Mouse (Mus musculus): ENCODE results near the gene Kcnc1. TPM values are rescaled to one million over a fixed set of nuclear protein-coding genes. Genes with fewer than 3 reads are reported as not detected.

Gene Kcnc1
- polyA plus RNA-seq, 1 experiment = 0.23 TPM

GRCm38 (mm10) chr7:46399676-46400075 lies 3.4 kb downstream of the Kcnc1 start:
- no peak for DNase-seq
- H3K27ac ChIP-seq (ENCODE audit: insufficient read depth, low read depth, low read length) = no peak overlapping the region
- H3K4me1 ChIP-seq (ENCODE audit: control insufficient read depth, insufficient read depth, low read length) = no peaks in the 10 kb centered on the region
- H3K36me3 ChIP-seq (ENCODE audit: control insufficient read depth, insufficient read depth, low read length) = no peaks in the 10 kb centered on the region
- H3K4me3 ChIP-seq (ENCODE audit: insufficient read depth, low read depth, low read length) = no peak overlapping the region
- TF ChIP-seq CTCF (conservative IDR thresholded peaks at IDR 0.05; ENCODE audit: insufficient read depth, insufficient read length, low read depth, low read length) (no peak), POLR2A (IDR thresholded peaks at IDR 0.05; ENCODE audit: low read depth, low read length) (no peak)
- WGBS = 91% methylated on average over 1 of the region's 1 CpGs
- peaks cover 1% of the 10 kb centered on the region; the same call in 1 of the 2 replicates for H3K27me3 ChIP-seq (replicated peaks; ENCODE audit: control insufficient read depth, insufficient read depth, low read length)

- H3K27me3 ChIP-seq (replicated peaks; ENCODE audit: control insufficient read depth, insufficient read depth, low read length) = peaks cover under 1% of the 10 kb centered on the region; the same call in 1 of the 2 replicates
- TF ChIP-seq POLR2A (IDR thresholded peaks at IDR 0.05; ENCODE audit: low read depth, low read length) (no peak), CTCF (conservative IDR thresholded peaks at IDR 0.05; ENCODE audit: insufficient read depth, insufficient read length, low read depth, low read length) (no peak)
- WGBS = 35% methylated on average over 8 of the region's 8 CpGs
Measured at GRCm38 (mm10) chr7:46400346-46400745, 4.0 kb downstream of the Kcnc1 start.

GRCm38 (mm10) chr7:46401371-46402180 lies 5.3 kb downstream of the Kcnc1 start:
- WGBS = 70% methylated on average over 3 of the region's 3 CpGs
- Histone ChIP-seq H3K36me3 (ENCODE audit: control insufficient read depth, insufficient read depth, low read length) (no peaks in the 10 kb centered on the region), H3K27ac (ENCODE audit: insufficient read depth, low read depth, low read length) (no peak overlapping the region), H3K27me3 (replicated peaks; ENCODE audit: control insufficient read depth, insufficient read depth, low read length) (no peaks in the 10 kb centered on the region), H3K4me3 (ENCODE audit: insufficient read depth, low read depth, low read length) (no peak overlapping the region), H3K4me1 (ENCODE audit: control insufficient read depth, insufficient read depth, low read length) (no peaks in the 10 kb centered on the region)
- TF ChIP-seq POLR2A (IDR thresholded peaks at IDR 0.05; ENCODE audit: low read depth, low read length) = no peak
- no peak for TF ChIP-seq CTCF (conservative IDR thresholded peaks at IDR 0.05; ENCODE audit: insufficient read depth, insufficient read length, low read depth, low read length)
- DNase-seq = no peak

More at GRCm38 (mm10) chr7:46400346-46400745, 4.0 kb downstream of the Kcnc1 start:
- Histone ChIP-seq H3K4me3 (ENCODE audit: insufficient read depth, low read depth, low read length) (no peak overlapping the region), H3K36me3 (ENCODE audit: control insufficient read depth, insufficient read depth, low read length) (no peaks in the 10 kb centered on the region), H3K27ac (ENCODE audit: insufficient read depth, low read depth, low read length) (no peak overlapping the region), H3K4me1 (ENCODE audit: control insufficient read depth, insufficient read depth, low read length) (no peaks in the 10 kb centered on the region)
- no peak for DNase-seq

GRCm38 (mm10) chr7:46403616-46404485 lies 7.6 kb downstream of the Kcnc1 start:
- Histone ChIP-seq H3K36me3 (ENCODE audit: control insufficient read depth, insufficient read depth, low read length) (no peaks in the 10 kb centered on the region), H3K4me1 (ENCODE audit: control insufficient read depth, insufficient read depth, low read length) (no peaks in the 10 kb centered on the region), H3K27ac (ENCODE audit: insufficient read depth, low read depth, low read length) (no peak overlapping the region), H3K27me3 (replicated peaks; ENCODE audit: control insufficient read depth, insufficient read depth, low read length) (no peaks in the 10 kb centered on the region), H3K4me3 (ENCODE audit: insufficient read depth, low read depth, low read length) (no peak overlapping the region)
- TF ChIP-seq CTCF (conservative IDR thresholded peaks at IDR 0.05; ENCODE audit: insufficient read depth, insufficient read length, low read depth, low read length) (no peak), POLR2A (IDR thresholded peaks at IDR 0.05; ENCODE audit: low read depth, low read length) (no peak)
- 67% methylated on average over 15 of the region's 15 CpGs for WGBS
- no peak for DNase-seq

- Histone ChIP-seq H3K4me1 (ENCODE audit: control insufficient read depth, insufficient read depth, low read length) (no peaks in the 10 kb centered on the region), H3K4me3 (ENCODE audit: insufficient read depth, low read depth, low read length) (no peak overlapping the region), H3K27ac (ENCODE audit: insufficient read depth, low read depth, low read length) (no peak overlapping the region), H3K27me3 (replicated peaks; ENCODE audit: control insufficient read depth, insufficient read depth, low read length) (no peaks in the 10 kb centered on the region), H3K36me3 (ENCODE audit: control insufficient read depth, insufficient read depth, low read length) (no peaks in the 10 kb centered on the region)
- no peak for TF ChIP-seq CTCF (conservative IDR thresholded peaks at IDR 0.05; ENCODE audit: insufficient read depth, insufficient read length, low read depth, low read length)
- TF ChIP-seq POLR2A (IDR thresholded peaks at IDR 0.05; ENCODE audit: low read depth, low read length) = no peak
- no peak for DNase-seq
- 85% methylated on average over 7 of the region's 7 CpGs for WGBS
Measured at GRCm38 (mm10) chr7:46404756-46405155, 8.5 kb downstream of the Kcnc1 start.

- DNase-seq = no peak
- TF ChIP-seq POLR2A (IDR thresholded peaks at IDR 0.05; ENCODE audit: low read depth, low read length) (no peak), CTCF (conservative IDR thresholded peaks at IDR 0.05; ENCODE audit: insufficient read depth, insufficient read length, low read depth, low read length) (no peak)
- H3K27ac ChIP-seq (ENCODE audit: insufficient read depth, low read depth, low read length) = no peak overlapping the region
- no peaks in the 10 kb centered on the region for H3K27me3 ChIP-seq (replicated peaks; ENCODE audit: control insufficient read depth, insufficient read depth, low read length)
- no peak overlapping the region for H3K4me3 ChIP-seq (ENCODE audit: insufficient read depth, low read depth, low read length)
- 73% methylated on average over 9 of the region's 9 CpGs for WGBS
- H3K36me3 ChIP-seq (ENCODE audit: control insufficient read depth, insufficient read depth, low read length) = no peaks in the 10 kb centered on the region
- no peaks in the 10 kb centered on the region for H3K4me1 ChIP-seq (ENCODE audit: control insufficient read depth, insufficient read depth, low read length)
Measured at GRCm38 (mm10) chr7:46408606-46409005, 12.3 kb downstream of the Kcnc1 start.
